Mouse (Mus musculus) hindbrain, embryonic 12.5 days (tissue): Measurements from ENCODE around the gene Vwa2. TPM values are rescaled to one million over a fixed set of nuclear protein-coding genes. Genes with fewer than 3 reads are reported as not detected.

Experiments used
- ATAC-seq: fragments of 200-750 bp; cut with Nextera tagmentation; 2 replicates; pipeline ENCODE4 v1.8.0; 2017; ENCODE audit warnings: moderate TSS enrichment; ENCODE audit not compliant: low FRiP score
- H3K27ac ChIP-seq: fragments of 300-500 bp; sonication (generic); 2 replicates; pipeline ENCODE4 v1.5.1; 2016; ENCODE audit warnings: mild to moderate bottlenecking
- H3K27me3 ChIP-seq: fragments of 300-500 bp; sonication (generic); 2 replicates; pipeline ENCODE4 v1.6.1; 2016; ENCODE audit warnings: mild to moderate bottlenecking
- H3K36me3 ChIP-seq: fragments of 300-500 bp; sonication (generic); 2 replicates; pipeline ENCODE4 v1.6.1; 2016; ENCODE audit warnings: mild to moderate bottlenecking
- H3K4me1 ChIP-seq: fragments of 300-500 bp; sonication (generic); 2 replicates; pipeline ENCODE4 v1.6.1; 2016
- H3K4me2 ChIP-seq: fragments of 300-500 bp; sonication (generic); replicated peaks from 2 replicates; pipeline ENCODE4 v1.6.1; 2016; ENCODE audit warnings: mild to moderate bottlenecking
- H3K4me3 ChIP-seq: fragments of 300-500 bp; sonication (generic); 2 replicates; pipeline ENCODE4 v1.5.1; 2016; ENCODE audit warnings: mild to moderate bottlenecking
- H3K9ac ChIP-seq: fragments of 300-500 bp; sonication (generic); 2 replicates; pipeline ENCODE4 v1.6.1; 2016; ENCODE audit warnings: mild to moderate bottlenecking, moderate library complexity
- H3K9me3 ChIP-seq: fragments of 300-500 bp; sonication (generic); replicated peaks from 2 replicates; pipeline ENCODE4 v1.6.1; 2016; ENCODE audit warnings: mild to moderate bottlenecking
- WGBS: fragments of 180-500 bp; shearing (Covaris S2); methylation state at CpG from one replicate; pipeline ENCODE4 v1.1.7; 2016; 5-methylcytosine and 5-hydroxymethylcytosine counted together
- polyA plus RNA-seq: library from polyadenylated mRNA; unstranded; fragments of >200 nt; fragmentation: Nextera tagmentation; extraction: Ambion mirVana; gene quantifications from 2 replicates; pipeline ENCODE4 v1.2.1, GENCODE M21; 2016

The Vwa2 gene
- polyA plus RNA-seq, 1 experiment from 2014 or later: 3.0 TPM

GRCm38 (mm10) chr19:56937911-56938310 lies 63.9 kb downstream of the Vwa2 start:
- no peak overlapping the region for H3K4me2 ChIP-seq
- no peaks in the 10 kb centered on the region for H3K27me3 ChIP-seq
- H3K36me3 ChIP-seq: no peaks in the 10 kb centered on the region
- H3K4me1 ChIP-seq: 0 out of 2 replicates have a peak, but pooled peaks cover 4% of the 10 kb centered on the region
- no peak for ATAC-seq
- no peaks in the 10 kb centered on the region for H3K9me3 ChIP-seq
- H3K4me3 ChIP-seq: no peak overlapping the region
- H3K27ac ChIP-seq: no peak overlapping the region
- WGBS: 92% methylated on average over 5 of the region's 5 CpGs
- no peak overlapping the region for H3K9ac ChIP-seq

- Histone ChIP-seq H3K4me2 (no peak overlapping the region), H3K9me3 (no peaks in the 10 kb centered on the region), H3K4me3 (no peak overlapping the region), H3K36me3 (no peaks in the 10 kb centered on the region), H3K4me1 (0 out of 2 replicates have a peak, but pooled peaks cover 4% of the 10 kb centered on the region), H3K27me3 (no peaks in the 10 kb centered on the region), H3K27ac (no peak overlapping the region), H3K9ac (no peak overlapping the region)
- ATAC-seq: no peak
- 76% methylated on average over 9 of the region's 9 CpGs for WGBS
These were observed 65.8 kb downstream of the Vwa2 start for GRCm38 (mm10) chr19:56939826-56940225.

- Histone ChIP-seq H3K4me3 (no peak overlapping the region), H3K4me1 (0 out of 2 replicates have a peak, but pooled peaks cover 4% of the 10 kb centered on the region), H3K27ac (no peak overlapping the region), H3K9ac (no peak overlapping the region), H3K27me3 (no peaks in the 10 kb centered on the region), H3K36me3 (no peaks in the 10 kb centered on the region), H3K9me3 (no peaks in the 10 kb centered on the region), H3K4me2 (no peak overlapping the region)
- no peak for ATAC-seq
- WGBS: 92% methylated on average over 11 of the region's 11 CpGs
These were observed 66.5 kb downstream of the Vwa2 start for GRCm38 (mm10) chr19:56940507-56940906.

DNA sequence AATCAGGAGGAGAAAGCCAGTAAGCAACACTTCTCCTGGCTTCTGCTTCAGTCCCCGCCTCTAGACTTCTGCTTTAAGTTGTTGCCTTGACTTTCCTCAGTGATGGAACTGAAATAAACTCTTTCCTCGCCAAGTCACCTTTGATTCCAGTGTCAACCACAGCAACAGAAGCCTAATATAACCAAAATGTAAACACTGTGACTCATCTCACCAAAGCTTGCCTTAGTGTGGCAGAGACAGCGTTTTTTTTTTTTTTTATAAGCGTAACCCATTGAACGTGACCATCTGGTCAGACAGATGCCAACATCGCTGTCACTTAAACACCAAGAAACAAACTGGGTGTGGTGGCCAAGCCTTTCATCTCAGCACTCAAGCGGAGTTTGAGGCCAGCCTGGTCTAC lies 68.2 kb downstream of the Vwa2 start:
- no peak for ATAC-seq
- 96% methylated on average over 7 of the region's 7 CpGs for WGBS
- Histone ChIP-seq H3K27me3 (no peaks in the 10 kb centered on the region), H3K9ac (no peak overlapping the region), H3K4me1 (0 out of 2 replicates have a peak, but pooled peaks cover 4% of the 10 kb centered on the region), H3K4me3 (no peak overlapping the region), H3K27ac (no peak overlapping the region), H3K4me2 (no peak overlapping the region), H3K9me3 (no peaks in the 10 kb centered on the region), H3K36me3 (no peaks in the 10 kb centered on the region)

DNA sequence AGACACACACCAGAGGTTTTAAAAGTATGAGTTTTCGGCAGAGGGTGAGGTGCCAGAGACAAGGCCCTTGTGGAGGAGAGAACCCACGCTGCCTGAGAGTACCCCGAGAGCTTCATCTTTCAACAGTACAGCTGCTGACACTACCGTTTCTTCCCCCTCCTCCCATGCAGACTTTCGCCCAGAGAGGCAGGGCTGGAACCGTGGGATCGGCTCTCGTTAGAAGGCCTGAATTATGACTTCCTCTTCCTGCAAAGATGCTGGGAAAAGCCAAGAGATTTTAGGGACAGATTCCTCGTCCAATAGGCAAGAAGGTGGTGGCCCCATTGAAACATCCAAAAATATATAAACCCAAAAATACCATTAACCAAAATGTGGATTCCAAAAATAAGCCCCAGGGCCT lies 70.2 kb downstream of the Vwa2 start:
- H3K9me3 ChIP-seq: no peaks in the 10 kb centered on the region
- WGBS: 83% methylated on average over 9 of the region's 9 CpGs
- no peak overlapping the region for H3K9ac ChIP-seq
- no peak overlapping the region for H3K4me3 ChIP-seq
- no peaks in the 10 kb centered on the region for H3K36me3 ChIP-seq
- H3K27me3 ChIP-seq: no peaks in the 10 kb centered on the region
- H3K4me1 ChIP-seq: 0 out of 2 replicates have a peak, but pooled peaks cover 4% of the 10 kb centered on the region
- no peak overlapping the region for H3K27ac ChIP-seq
- H3K4me2 ChIP-seq: no peak overlapping the region
- no peak for ATAC-seq

- Histone ChIP-seq H3K4me3 (no peak overlapping the region), H3K4me1 (0 out of 2 replicates have a peak, but pooled peaks cover under 1% of the 10 kb centered on the region)
These were observed 70.8 kb downstream of the Vwa2 start for GRCm38 (mm10) chr19:56944826-56945225.

DNA sequence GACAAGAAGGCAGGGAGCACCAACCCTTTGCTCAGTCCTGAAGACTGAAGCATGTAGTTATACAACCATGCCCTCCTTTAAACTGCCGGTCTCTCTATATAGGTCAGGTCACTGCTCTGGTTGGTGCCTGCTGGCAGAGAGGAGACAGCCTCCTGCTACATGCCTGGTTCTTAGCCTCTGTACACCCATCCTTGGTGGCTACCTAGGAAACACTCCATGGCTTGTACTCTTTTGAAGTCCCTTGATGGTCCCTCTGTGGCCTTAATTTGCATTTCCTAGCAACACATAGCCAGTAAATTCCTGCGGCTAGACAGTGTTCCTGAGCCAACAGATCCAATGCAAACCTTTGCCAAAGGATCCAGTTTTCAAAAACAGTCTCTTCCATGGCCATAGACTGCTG lies 71.6 kb downstream of the Vwa2 start:
- 91% methylated on average over 2 of the region's 2 CpGs for WGBS

More at GRCm38 (mm10) chr19:56944826-56945225, 70.8 kb downstream of the Vwa2 start:
- no peaks in the 10 kb centered on the region for H3K36me3 ChIP-seq
- H3K9ac ChIP-seq: no peak overlapping the region
- no peaks in the 10 kb centered on the region for H3K9me3 ChIP-seq
- H3K27me3 ChIP-seq: no peaks in the 10 kb centered on the region
- ATAC-seq: no peak
- no peak overlapping the region for H3K4me2 ChIP-seq
- H3K27ac ChIP-seq: no peak overlapping the region
- 100% methylated on average over 3 of the region's 3 CpGs for WGBS

DNA sequence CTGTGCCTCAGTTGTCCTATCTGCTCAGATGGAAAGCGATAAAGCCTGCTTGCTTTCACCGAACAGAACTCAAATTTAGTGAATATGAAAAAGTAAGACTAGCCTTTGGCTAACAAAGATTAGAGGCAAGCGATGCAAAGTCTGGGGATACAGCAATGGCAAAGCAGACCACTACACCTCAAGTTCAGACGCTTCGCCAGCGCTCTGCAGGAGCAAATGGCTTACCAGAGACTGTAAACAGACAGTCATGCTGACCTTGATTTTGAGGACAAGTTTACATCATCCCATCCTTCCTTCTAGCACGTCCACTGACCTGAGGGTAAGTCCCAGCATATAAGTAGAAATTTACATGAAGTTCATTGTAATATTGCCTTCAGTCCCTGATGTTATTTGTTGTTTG lies 72.2 kb downstream of the Vwa2 start:
- 95% methylated on average over 7 of the region's 7 CpGs for WGBS
- no peak overlapping the region for H3K4me2 ChIP-seq
- H3K9me3 ChIP-seq: no peaks in the 10 kb centered on the region
- no peak overlapping the region for H3K4me3 ChIP-seq
- no peaks in the 10 kb centered on the region for H3K36me3 ChIP-seq
- ATAC-seq: no peak
- H3K4me1 ChIP-seq: no peaks in the 10 kb centered on the region
- H3K27me3 ChIP-seq: no peaks in the 10 kb centered on the region
- no peak overlapping the region for H3K27ac ChIP-seq
- no peak overlapping the region for H3K9ac ChIP-seq

More for the DNA sequence above, 71.6 kb downstream of the Vwa2 start:
- no peak for ATAC-seq
- Histone ChIP-seq H3K9ac (no peak overlapping the region), H3K4me2 (no peak overlapping the region), H3K27ac (no peak overlapping the region), H3K4me1 (no peaks in the 10 kb centered on the region), H3K9me3 (no peaks in the 10 kb centered on the region), H3K27me3 (no peaks in the 10 kb centered on the region), H3K4me3 (no peak overlapping the region), H3K36me3 (no peaks in the 10 kb centered on the region)

GRCm38 (mm10) chr19:56946727-56947126 lies 72.7 kb downstream of the Vwa2 start:
- H3K27me3 ChIP-seq: no peaks in the 10 kb centered on the region
- no peak for ATAC-seq
- H3K4me1 ChIP-seq: no peaks in the 10 kb centered on the region
- no peak overlapping the region for H3K4me3 ChIP-seq
- no peak overlapping the region for H3K9ac ChIP-seq
- no peak overlapping the region for H3K4me2 ChIP-seq
- no peaks in the 10 kb centered on the region for H3K36me3 ChIP-seq
- 84% methylated on average over 3 of the region's 3 CpGs for WGBS
- H3K9me3 ChIP-seq: no peaks in the 10 kb centered on the region
- H3K27ac ChIP-seq: no peak overlapping the region

DNA sequence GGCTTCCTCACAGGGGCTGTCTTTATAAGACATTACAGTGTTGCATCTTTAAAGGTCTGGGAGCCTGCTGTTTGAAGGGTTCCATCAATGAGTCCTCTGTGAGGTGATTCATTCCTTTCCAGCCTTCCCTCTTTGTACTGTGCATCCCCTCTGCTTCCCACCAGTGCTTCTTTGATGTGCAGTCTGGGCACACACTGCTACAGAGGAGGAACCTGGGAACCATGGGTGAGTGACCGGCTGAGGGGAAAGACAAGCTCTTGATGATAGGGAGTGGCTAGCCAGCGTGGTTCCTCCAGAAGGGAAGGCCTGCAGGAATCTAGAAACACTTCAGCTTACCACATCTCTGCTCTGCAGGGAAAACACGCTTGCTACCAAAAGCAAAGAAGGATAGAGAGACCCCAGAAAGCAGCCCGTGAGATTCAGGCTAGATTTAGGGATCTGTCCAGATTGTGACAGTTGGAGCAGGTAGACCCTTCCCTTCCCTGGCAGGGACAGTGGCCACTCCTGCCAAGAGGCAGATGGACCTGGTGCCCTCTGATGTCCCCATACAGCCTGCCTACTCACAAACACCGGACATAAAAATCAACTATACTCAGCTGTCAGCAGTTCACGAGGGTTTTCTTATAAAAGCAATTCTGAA lies 74.0 kb downstream of the Vwa2 start:
- Histone ChIP-seq H3K27me3 (no peaks in the 10 kb centered on the region), H3K4me2 (no peak overlapping the region), H3K36me3 (no peaks in the 10 kb centered on the region), H3K27ac (no peak overlapping the region), H3K9me3 (no peaks in the 10 kb centered on the region), H3K4me1 (no peaks in the 10 kb centered on the region), H3K9ac (no peak overlapping the region), H3K4me3 (no peak overlapping the region)
- no peak for ATAC-seq
- 67% methylated on average over 6 of the region's 6 CpGs for WGBS

- ATAC-seq: no peak
- WGBS: 78% methylated on average over 8 of the region's 8 CpGs
- H3K4me3 ChIP-seq: no peak overlapping the region
These were observed 75.8 kb downstream of the Vwa2 start for GRCm38 (mm10) chr19:56949868-56950267.

DNA sequence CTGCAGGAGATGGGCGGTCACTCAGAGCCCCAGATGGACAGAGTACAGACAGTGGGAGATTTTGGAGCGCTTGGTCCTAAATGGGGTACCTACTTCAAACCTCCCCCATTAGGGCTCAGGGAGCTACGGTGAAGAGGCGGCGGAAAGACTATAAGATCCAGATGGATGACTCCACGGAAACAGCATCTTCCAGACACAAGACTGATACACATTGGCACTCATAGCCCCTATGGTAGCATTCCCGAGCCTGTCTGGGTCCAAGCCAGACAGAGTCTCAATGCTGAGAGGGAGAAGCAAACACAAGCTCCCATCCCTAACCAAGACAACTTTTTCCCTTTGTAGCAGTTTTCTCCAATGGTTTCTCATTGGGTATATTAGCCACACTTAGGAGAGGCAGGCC lies 76.8 kb downstream of the Vwa2 start:
- no peak overlapping the region for H3K4me3 ChIP-seq
- WGBS: 83% methylated on average over 7 of the region's 7 CpGs
- no peaks in the 10 kb centered on the region for H3K9me3 ChIP-seq
- H3K4me1 ChIP-seq: no peaks in the 10 kb centered on the region
- no peaks in the 10 kb centered on the region for H3K36me3 ChIP-seq
- no peak overlapping the region for H3K4me2 ChIP-seq
- no peak for ATAC-seq
- H3K9ac ChIP-seq: no peak overlapping the region
- H3K27me3 ChIP-seq: no peaks in the 10 kb centered on the region
- no peak overlapping the region for H3K27ac ChIP-seq

More at GRCm38 (mm10) chr19:56949868-56950267, 75.8 kb downstream of the Vwa2 start:
- Histone ChIP-seq H3K27me3 (no peaks in the 10 kb centered on the region), H3K9me3 (no peaks in the 10 kb centered on the region), H3K4me1 (no peaks in the 10 kb centered on the region), H3K36me3 (no peaks in the 10 kb centered on the region), H3K9ac (no peak overlapping the region), H3K4me2 (no peak overlapping the region), H3K27ac (no peak overlapping the region)

DNA sequence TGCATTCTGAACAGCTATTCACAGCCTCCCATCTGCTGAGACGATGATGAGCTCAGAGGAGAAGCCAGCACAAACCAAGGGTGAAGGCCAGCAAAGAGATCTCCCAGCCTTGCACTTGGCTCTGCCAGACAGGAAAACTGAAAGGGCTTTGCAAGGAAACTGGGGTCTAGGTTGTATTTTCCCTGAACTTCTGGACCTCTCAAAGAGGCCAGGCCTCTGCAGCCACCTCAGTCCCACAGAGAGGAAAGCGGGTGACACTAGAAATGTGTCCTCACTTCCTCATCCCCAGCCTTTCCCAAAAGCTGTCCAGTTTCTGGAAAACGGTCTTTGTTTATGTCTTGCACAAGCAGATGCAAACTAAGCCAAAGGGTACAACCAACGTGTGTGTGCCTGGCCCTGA lies 79.8 kb downstream of the Vwa2 start:
- H3K27ac ChIP-seq: no peak overlapping the region
- H3K36me3 ChIP-seq: no peaks in the 10 kb centered on the region
- no peak overlapping the region for H3K4me2 ChIP-seq
- no peak overlapping the region for H3K9ac ChIP-seq
- no peak for ATAC-seq
- WGBS: 79% methylated on average over 4 of the region's 4 CpGs
- H3K4me3 ChIP-seq: no peak overlapping the region
- H3K4me1 ChIP-seq: no peaks in the 10 kb centered on the region
- no peaks in the 10 kb centered on the region for H3K27me3 ChIP-seq
- H3K9me3 ChIP-seq: no peaks in the 10 kb centered on the region
